33 mouse cellular contexts compared by ENCODE assay signal in the genomic region with DNA sequence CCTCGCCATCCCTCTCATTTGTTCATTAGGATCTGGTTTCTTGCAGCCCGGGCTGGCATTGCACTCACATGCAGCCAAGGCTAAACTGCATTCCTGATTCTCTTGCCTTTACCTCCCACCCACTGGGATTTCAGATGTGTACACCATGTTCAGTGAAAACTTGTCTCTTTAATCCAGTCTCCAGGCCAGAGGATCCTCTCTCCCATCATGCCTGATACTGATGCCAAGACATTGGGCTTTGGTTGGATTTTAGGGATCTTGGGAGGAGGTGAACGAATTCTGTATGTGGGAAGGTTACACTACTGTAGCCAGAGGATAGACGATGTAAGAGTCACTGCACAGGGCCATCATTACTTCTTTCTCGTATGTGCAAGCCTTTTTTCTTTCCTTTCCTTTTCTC. TPM values are rescaled to one million over a fixed set of nuclear protein-coding genes. Genes with fewer than 3 reads are reported as not detected.
"Had no signal": no experiment of that assay in that cellular context is flagged by ENCODE, and none has a peak within 500 bp of the region (broad histone marks: within the 10 kb centered on the region; RNA-seq: fewer than 3 reads in every experiment).

No protein-coding gene starts in this region.

- H3K27ac ChIP-seq: embryonic facial prominence, embryonic 10.5 days; embryonic facial prominence, embryonic 12.5 days; embryonic facial prominence, embryonic 13.5 days; embryonic facial prominence, embryonic 15.5 days; forebrain, embryonic 10.5 days; forebrain, embryonic 12.5 days; forebrain, embryonic 13.5 days; forebrain, embryonic 15.5 days; gastrocnemius, adult 2 months; heart, adult 2 months had no signal

- H3K27me3 ChIP-seq: embryonic facial prominence, embryonic 12.5 days; embryonic facial prominence, embryonic 13.5 days; embryonic facial prominence, embryonic 15.5 days; forebrain, embryonic 12.5 days; forebrain, embryonic 13.5 days; forebrain, embryonic 15.5 days had no signal

- DNase-seq: cerebellum, adult 2 months; cerebellum, adult 8-10 months; cerebellum, adult 9-10 months; cerebellum, adult 9-11 months; cerebellum, postnatal 14 days; cerebellum, postnatal 25 days; cerebellum, postnatal 36 days; embryo, embryonic 11 days; forebrain, postnatal 0 days; gastrocnemius, adult 2 months; gastrocnemius, postnatal 10 days; gastrocnemius, postnatal 14 days; gastrocnemius, postnatal 25 days; gastrocnemius, postnatal 36 days; heart, adult 11 months; heart, adult 18-20 months; heart, adult 2 months had no signal

- H3K4me3 ChIP-seq: embryonic facial prominence, embryonic 10.5 days; embryonic facial prominence, embryonic 12.5 days; embryonic facial prominence, embryonic 13.5 days; embryonic facial prominence, embryonic 15.5 days; erythroblast, embryonic 14.5 days; forebrain, embryonic 10.5 days; forebrain, embryonic 12.5 days; forebrain, embryonic 13.5 days; forebrain, embryonic 15.5 days; gastrocnemius, adult 2 months; heart, adult 2 months had no signal

- H3K9me3 ChIP-seq: embryonic facial prominence, embryonic 10.5 days; embryonic facial prominence, embryonic 12.5 days; embryonic facial prominence, embryonic 13.5 days; embryonic facial prominence, embryonic 15.5 days; forebrain, embryonic 10.5 days; forebrain, embryonic 12.5 days; forebrain, embryonic 13.5 days; forebrain, embryonic 15.5 days had no signal

- H3K4me1 ChIP-seq: embryonic facial prominence, embryonic 10.5 days; embryonic facial prominence, embryonic 12.5 days; embryonic facial prominence, embryonic 13.5 days; embryonic facial prominence, embryonic 15.5 days; forebrain, embryonic 10.5 days; forebrain, embryonic 12.5 days; forebrain, embryonic 13.5 days; forebrain, embryonic 15.5 days had no signal

RNA-seq across cellular contexts. Expression of gene Prr29, which starts 59.9 kb away (rescaled TPM):
- total RNA-seq: common myeloid progenitor, adult 5-6 weeks; forebrain, postnatal 0 days; granulocyte monocyte progenitor cell, adult 5-6 weeks had no signal
- polyA plus RNA-seq: embryonic facial prominence, embryonic 10.5 days; embryonic facial prominence, embryonic 11.5 days; embryonic facial prominence, embryonic 12.5 days; embryonic facial prominence, embryonic 13.5 days; erythroblast, embryonic 14.5 days; forebrain, embryonic 10.5 days; forebrain, embryonic 11.5 days; forebrain, embryonic 12.5 days; forebrain, embryonic 13.5 days; forebrain, embryonic 14.5 days; forebrain, embryonic 15.5 days; forebrain, embryonic 16.5 days; frontal cortex, adult 2 months had no signal
